Comparison of ENCODE assay signal across 14 mouse cellular contexts in genomic region chr4:133705062-133705461, GRCm38 (mm10). TPM values are rescaled to one million over a fixed set of nuclear protein-coding genes. Genes with fewer than 3 reads are reported as not detected.
A peak's percentile ranks its signal among the peaks of the same experiment; 100 is the strongest.
DNase-seq lines count a peak whose midpoint lies in the region; ATAC-seq and TF ChIP-seq lines count a peak whose summit lies in the region.
"Had no signal": no experiment of that assay in that cellular context is flagged by ENCODE, and none has a peak within 500 bp of the region (broad histone marks: within the 10 kb centered on the region; RNA-seq: fewer than 3 reads in every experiment).

No protein-coding gene starts in this region.

- no peaks in the 10 kb centered on the region for H3K9me3 ChIP-seq in hindbrain, postnatal 0 days (ENCODE audit: low read length)
- no peaks in the 10 kb centered on the region for H3K9me3 ChIP-seq in hindbrain, embryonic 10.5 days
- H3K9me3 ChIP-seq in intestine, embryonic 16.5 days (ENCODE audit: control insufficient read depth, low read length) = no peaks in the 10 kb centered on the region
- H3K9me3 ChIP-seq: embryonic facial prominence, embryonic 12.5 days; limb, embryonic 12.5 days; midbrain, embryonic 13.5 days had no signal

- H3K36me3 ChIP-seq in hindbrain, postnatal 0 days (ENCODE audit: insufficient read depth, low read length) = peaks cover 19% of the 10 kb centered on the region; the same call in 1 of the 2 replicates
- H3K36me3 ChIP-seq in hindbrain, embryonic 10.5 days = peaks cover 90% of the 10 kb centered on the region
- peaks cover 14% of the 10 kb centered on the region for H3K36me3 ChIP-seq in spleen, adult 2 months (ENCODE audit: control insufficient read depth, insufficient read depth, low read length)
- peaks cover 3% of the 10 kb centered on the region; the same call in 1 of the 2 replicates for H3K36me3 ChIP-seq in intestine, embryonic 16.5 days (ENCODE audit: control insufficient read depth, insufficient read depth, low read length)

- H3K9ac ChIP-seq in hindbrain, postnatal 0 days (replicated peaks; ENCODE audit: low read length) = no peak overlapping the region
- H3K9ac ChIP-seq in intestine, embryonic 16.5 days (ENCODE audit: low read depth, low read length) = no peak overlapping the region
- H3K9ac ChIP-seq: embryonic facial prominence, embryonic 12.5 days; midbrain, embryonic 13.5 days had no signal

- no peaks in the 10 kb centered on the region for H3K4me1 ChIP-seq in hindbrain, postnatal 0 days (ENCODE audit: insufficient read depth, low read length)
- H3K4me1 ChIP-seq in hindbrain, embryonic 10.5 days (replicated peaks) = peaks cover 34% of the 10 kb centered on the region
- peaks cover 40% of the 10 kb centered on the region for H3K4me1 ChIP-seq in spleen, adult 2 months (ENCODE audit: control insufficient read depth, insufficient read depth, insufficient read length)
- H3K4me1 ChIP-seq in intestine, embryonic 16.5 days (ENCODE audit: control insufficient read depth, insufficient read depth, low read length) = peaks cover 34% of the 10 kb centered on the region

- no peak overlapping the region for H3K4me3 ChIP-seq in hindbrain, postnatal 0 days (ENCODE audit: low read length)
- H3K4me3 ChIP-seq in hindbrain, embryonic 10.5 days = no peak overlapping the region
- no peak overlapping the region for H3K4me3 ChIP-seq in spleen, adult 2 months (ENCODE audit: extremely low read depth, insufficient read depth, insufficient read length)
- no peak overlapping the region for H3K4me3 ChIP-seq in intestine, embryonic 16.5 days (ENCODE audit: low read length)
- H3K4me3 ChIP-seq: embryonic facial prominence, embryonic 12.5 days; limb, embryonic 12.5 days; midbrain, embryonic 13.5 days had no signal

- no peak for TF ChIP-seq CTCF in hindbrain, postnatal 0 days (IDR thresholded peaks at IDR 0.05; ENCODE audit: low read depth)
- no peak for TF ChIP-seq CTCF in spleen, adult 2 months (IDR thresholded peaks at IDR 0.05; ENCODE audit: extremely low read depth, insufficient read depth, insufficient read length, insufficient replicate concordance)

- H3K27me3 ChIP-seq in hindbrain, postnatal 0 days (ENCODE audit: insufficient read depth, low read length) = no peaks in the 10 kb centered on the region
- H3K27me3 ChIP-seq in hindbrain, embryonic 10.5 days (ENCODE audit: insufficient read depth, poor library complexity, severe bottlenecking) = no peaks in the 10 kb centered on the region
- no peaks in the 10 kb centered on the region for H3K27me3 ChIP-seq in spleen, adult 2 months (ENCODE audit: control insufficient read depth, insufficient read depth, low read length)
- H3K27me3 ChIP-seq in intestine, embryonic 16.5 days (replicated peaks; ENCODE audit: control insufficient read depth, insufficient read depth, low read length) = no peaks in the 10 kb centered on the region
- H3K27me3 ChIP-seq: embryonic facial prominence, embryonic 12.5 days; limb, embryonic 12.5 days; midbrain, embryonic 13.5 days had no signal

- peak overlapping the region; percentile 56; the same call in 1 of the 2 replicates for H3K27ac ChIP-seq in hindbrain, postnatal 0 days
- H3K27ac ChIP-seq in hindbrain, embryonic 10.5 days = no peak overlapping the region
- H3K27ac ChIP-seq in spleen, adult 2 months (ENCODE audit: insufficient read depth, low read length) = peak overlapping the region; percentile 30
- H3K27ac ChIP-seq in intestine, embryonic 16.5 days (ENCODE audit: low read length) = no peak overlapping the region
- H3K27ac ChIP-seq: embryonic facial prominence, embryonic 12.5 days; limb, embryonic 12.5 days had no signal

- WGBS in hindbrain, postnatal 0 days = 88% methylated on average over 4 of the region's 4 CpGs
- 97% methylated on average over 4 of the region's 4 CpGs for WGBS in hindbrain, embryonic 10.5 days
- WGBS in spleen, adult 2 months = 72% methylated on average over 4 of the region's 4 CpGs
- 69% methylated on average over 4 of the region's 4 CpGs for WGBS in intestine, embryonic 16.5 days

- no peak overlapping the region for H3K4me2 ChIP-seq in hindbrain, postnatal 0 days (ENCODE audit: low read depth, low read length)
- H3K4me2 ChIP-seq in intestine, embryonic 16.5 days (ENCODE audit: low read depth, low read length) = no peak overlapping the region
- H3K4me2 ChIP-seq: embryonic facial prominence, embryonic 12.5 days; limb, embryonic 12.5 days; midbrain, embryonic 13.5 days had no signal

- no peak for ATAC-seq in hindbrain, postnatal 0 days
- 0 out of 2 replicates have a peak, but pooled peaks have one; percentile 35 for ATAC-seq in intestine, embryonic 16.5 days
- no peak for ATAC-seq in erythroid progenitor cell, adult 5-6 weeks (replicated peaks; ENCODE audit: low FRiP score, poor library complexity, severe bottlenecking)
- ATAC-seq: CD4-positive, CD25-positive, alpha-beta regulatory T cell, adult 4 months; hindbrain, embryonic 16.5 days; midbrain, embryonic 13.5 days had no signal

- no peak for TF ChIP-seq POLR2A in spleen, adult 2 months (IDR thresholded peaks at IDR 0.05; ENCODE audit: low read depth, low read length)

- no peak for DNase-seq in hindbrain, postnatal 0 days (ENCODE audit: low spot score)
- no peak for DNase-seq in hindbrain, embryonic 10.5 days (ENCODE audit: low spot score)
- DNase-seq in spleen, adult 2 months (ENCODE audit: low read depth in 1 of 2, low spot score in 2 of 2) = no peak
- DNase-seq in spleen, postnatal 4 days (ENCODE audit: low spot score in 2 of 2) = no peak
- DNase-seq in right cerebral cortex, adult 2 months (ENCODE audit: low spot score in 2 of 2) = no peak
- DNase-seq: adrenal gland, postnatal 25 days; cerebellum, adult 11 months had no signal

RNA-seq across cellular contexts. Expression of gene Pigv, which starts 32.6 kb away (rescaled TPM):
- 11.3 and 13.4 TPM in 2 replicates for total RNA-seq in hindbrain, postnatal 0 days (2014; rRNA removed)
- 13.0 and 14.0 TPM in 2 replicates for polyA plus RNA-seq in hindbrain, postnatal 0 days (2015; fragmentation: Nextera tagmentation; extraction: Ambion mirVana)
- 14.5 and 16.8 TPM in 2 replicates for polyA plus RNA-seq in hindbrain, embryonic 10.5 days (2016; fragmentation: Nextera tagmentation; extraction: Ambion mirVana)
- polyA plus RNA-seq in spleen, adult 2 months (2012; rRNA removed) = 14.5 and 16.0 TPM in 2 replicates
- polyA plus RNA-seq in intestine, embryonic 16.5 days (2015; fragmentation: Nextera tagmentation; extraction: Ambion mirVana) = 16.6 and 18.5 TPM in 2 replicates
- 1.3 and 4.0 TPM in 2 replicates for total RNA-seq in erythroid progenitor cell, adult 5-6 weeks (2015; ENCODE audit: low replicate concordance)
- 2.7 and 3.2 TPM in 2 replicates for total RNA-seq in erythroid progenitor cell, adult 5-6 weeks (2017; ENCODE audit: low replicate concordance)

RNA-seq across cellular contexts. Expression of gene Arid1a, which starts 51.5 kb away (rescaled TPM):
- 54.1 and 59.1 TPM in 2 replicates for total RNA-seq in hindbrain, postnatal 0 days (2014; rRNA removed)
- polyA plus RNA-seq in hindbrain, postnatal 0 days (2015; fragmentation: Nextera tagmentation; extraction: Ambion mirVana) = 17.6 and 17.7 TPM in 2 replicates
- 36.0 and 37.5 TPM in 2 replicates for polyA plus RNA-seq in hindbrain, embryonic 10.5 days (2016; fragmentation: Nextera tagmentation; extraction: Ambion mirVana)
- polyA plus RNA-seq in spleen, adult 2 months (2012; rRNA removed) = 142 and 150 TPM in 2 replicates
- polyA plus RNA-seq in intestine, embryonic 16.5 days (2015; fragmentation: Nextera tagmentation; extraction: Ambion mirVana) = 17.8 and 18.5 TPM in 2 replicates
- 65.8 and 102 TPM in 2 replicates for total RNA-seq in erythroid progenitor cell, adult 5-6 weeks (2015; ENCODE audit: low replicate concordance)
- total RNA-seq in erythroid progenitor cell, adult 5-6 weeks (2017; ENCODE audit: low replicate concordance) = 42.9 and 69.1 TPM in 2 replicates

RNA-seq across cellular contexts. Expression of gene Zdhhc18, which starts 55.1 kb away (rescaled TPM):
- 17.4 and 22.6 TPM in 2 replicates for total RNA-seq in hindbrain, postnatal 0 days (2014; rRNA removed)
- 8.2 and 10.2 TPM in 2 replicates for polyA plus RNA-seq in hindbrain, postnatal 0 days (2015; fragmentation: Nextera tagmentation; extraction: Ambion mirVana)
- 1.9 and 3.1 TPM in 2 replicates for polyA plus RNA-seq in hindbrain, embryonic 10.5 days (2016; fragmentation: Nextera tagmentation; extraction: Ambion mirVana)
- 133 and 134 TPM in 2 replicates for polyA plus RNA-seq in spleen, adult 2 months (2012; rRNA removed)
- 1.3 and 1.6 TPM in 2 replicates for polyA plus RNA-seq in intestine, embryonic 16.5 days (2015; fragmentation: Nextera tagmentation; extraction: Ambion mirVana)
- 8.3 and 19.3 TPM in 2 replicates for total RNA-seq in erythroid progenitor cell, adult 5-6 weeks (2015; ENCODE audit: low replicate concordance)
- 3.9 and 11.2 TPM in 2 replicates for total RNA-seq in erythroid progenitor cell, adult 5-6 weeks (2017; ENCODE audit: low replicate concordance)

Comparison
In these comparisons a context has a peak if more than half of its experiments do, and no peak if none do; other contexts are left out.
1. H3K27ac ChIP-seq: peak in hindbrain, postnatal 0 days (single experiment) and spleen, adult 2 months (single experiment); none in hindbrain, embryonic 10.5 days (single experiment) and intestine, embryonic 16.5 days (single experiment).
2. RNA of gene Zdhhc18, which starts 55.1 kb away (polyA plus RNA-seq): 133 to 134 TPM in spleen, adult 2 months; 8.2 to 10.2 TPM in hindbrain, postnatal 0 days, 1.9 to 3.1 TPM in hindbrain, embryonic 10.5 days and 1.3 to 1.6 TPM in intestine, embryonic 16.5 days; every median in the first group is over 10 times any median in the second.